Mouse (Mus musculus): Measurements from ENCODE around the gene Chd4. TPM values are rescaled to one million over a fixed set of nuclear protein-coding genes. Genes with fewer than 3 reads are reported as not detected.
"Not testable (repeated sequence)": the region's sequence is repeated elsewhere in the genome, so short reads cannot be mapped to it uniquely, and the experiment has no call there.

Chd4 gene
- 100 to 1,000 TPM; 160 to 164 TPM for total RNA-seq (2021)
- long read RNA-seq, experiment 1, full-length matches to known transcripts: 1 of 14 reads
- long read RNA-seq, experiment 1, partial matches to known transcripts: 11 of 14 reads
- long read RNA-seq, experiment 1, other reads (novel, unspliced or antisense): 2 of 14 reads
- long read RNA-seq, experiment 2, full-length matches to known transcripts: 3 of 28 reads
- long read RNA-seq, experiment 2, partial matches to known transcripts: 18 of 28 reads
- long read RNA-seq, experiment 2, other reads (novel, unspliced or antisense): 7 of 28 reads

DNA sequence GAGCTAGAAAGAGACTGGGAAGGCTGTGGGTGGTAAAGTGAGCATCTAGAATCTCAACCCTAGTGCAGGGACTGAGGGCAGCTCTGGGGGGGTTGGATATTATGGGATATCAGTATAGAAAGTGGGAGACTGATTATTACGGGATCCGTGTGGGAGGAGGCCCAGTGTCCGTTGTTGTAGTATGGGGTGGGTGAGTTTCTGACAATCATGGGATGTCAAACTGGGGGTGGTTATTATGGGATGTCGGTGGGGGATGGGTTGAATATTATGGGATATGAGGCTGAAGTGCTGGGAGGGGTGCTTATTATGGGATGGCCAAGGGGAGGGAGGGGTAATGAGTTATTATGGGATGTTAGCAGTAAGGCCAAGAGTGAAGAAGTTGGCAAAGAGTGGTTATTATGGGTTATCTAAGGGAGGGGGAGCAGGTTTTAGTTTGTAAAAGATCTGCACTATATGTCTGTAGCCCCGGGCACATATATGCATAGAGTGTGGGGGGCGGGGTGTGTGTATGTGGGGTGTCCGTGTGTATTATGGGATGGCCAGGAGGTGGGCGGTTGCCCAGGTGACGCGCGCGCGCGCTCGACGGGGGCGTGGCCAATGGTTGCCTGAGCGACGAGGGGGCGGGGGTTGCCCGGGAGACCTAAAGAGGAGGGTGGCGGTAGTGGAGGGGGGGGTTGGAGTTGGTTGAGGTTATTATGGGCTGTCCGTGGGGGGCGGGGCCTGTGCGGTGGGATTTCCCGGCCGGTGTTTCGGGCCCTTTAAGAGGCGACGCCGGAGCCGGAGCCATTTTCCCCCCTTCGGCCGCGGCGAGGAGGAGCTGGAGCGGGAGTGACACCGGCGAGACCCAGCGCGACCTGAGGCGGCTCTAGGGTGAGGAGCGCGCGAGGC is at the start of gene Chd4:
TSS of gene Chd4 (plus strand) at position 591 of the 888 bp plus-strand sequence.
- DNase-seq (ENCODE audit: low spot score in 2 of 2): peak; percentile 89 to 97

DNA sequence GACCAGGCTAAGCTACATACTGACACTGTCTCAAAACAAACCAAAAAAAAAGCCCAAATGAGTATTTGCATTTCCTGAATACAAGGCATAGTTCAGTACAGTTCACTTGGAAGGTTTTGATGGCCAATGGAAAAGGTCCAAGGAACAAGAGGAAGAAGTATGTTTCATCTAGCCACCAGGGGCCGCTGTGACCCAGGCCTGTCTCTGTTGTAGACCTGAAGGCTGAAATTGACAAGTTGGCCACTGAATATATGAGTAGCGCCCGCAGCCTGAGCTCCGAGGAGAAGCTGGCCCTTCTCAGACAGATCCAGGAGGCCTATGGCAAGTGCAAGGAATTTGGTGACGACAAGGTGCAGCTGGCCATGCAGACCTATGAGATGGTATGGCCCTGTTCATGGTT is 49.1 kb upstream of the Chd4 start:
- DNase-seq (ENCODE audit: low spot score in 2 of 2): peak; percentile 69 to 84

DNA sequence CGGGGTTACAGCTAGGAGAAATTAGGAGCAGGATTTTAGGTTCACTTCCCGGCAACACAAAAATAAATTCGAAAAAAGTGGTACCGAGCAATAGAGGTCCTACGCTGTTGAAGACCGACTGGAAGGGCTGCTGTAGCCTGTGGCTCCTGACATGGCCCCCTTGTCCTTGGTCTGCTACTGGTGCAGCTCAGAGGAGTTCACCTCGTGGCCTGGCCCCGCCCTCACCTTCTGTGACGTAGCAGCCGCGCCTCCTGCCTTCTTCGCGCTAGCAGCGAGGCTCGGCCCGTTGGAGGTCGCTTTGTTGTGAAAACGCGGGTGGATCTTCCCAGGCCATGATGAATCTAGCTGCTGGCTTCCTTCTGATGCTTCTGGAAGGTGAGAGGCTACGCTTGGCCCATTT is 46.1 kb upstream of the Chd4 start, which contains the start of gene Acrbp:
TSS of gene Acrbp (plus strand) at position 12 of the 400 bp plus-strand sequence.
- DNase-seq (ENCODE audit: low spot score in 2 of 2): no peak

DNA sequence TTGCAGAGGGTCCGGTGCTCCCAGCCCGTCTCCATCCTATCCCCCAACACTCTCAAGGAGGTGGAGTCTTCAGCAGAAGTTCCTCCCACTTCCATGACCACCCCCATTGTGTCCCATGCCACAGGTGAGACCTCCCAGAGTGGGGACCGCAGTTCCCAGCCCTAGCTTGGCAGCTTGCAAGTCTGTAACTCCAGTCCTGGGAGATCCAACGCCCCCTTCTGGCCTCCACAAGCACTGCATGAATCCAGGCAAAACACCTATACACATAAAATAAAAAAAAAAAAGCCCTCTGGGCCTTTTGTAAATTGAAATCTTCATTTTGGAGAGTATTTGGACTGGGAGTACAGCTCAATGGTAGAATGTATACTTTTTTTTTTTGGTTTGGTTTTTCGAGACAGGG is 44.5 kb upstream of the Chd4 start:
- DNase-seq (ENCODE audit: low spot score in 2 of 2): no peak

DNA sequence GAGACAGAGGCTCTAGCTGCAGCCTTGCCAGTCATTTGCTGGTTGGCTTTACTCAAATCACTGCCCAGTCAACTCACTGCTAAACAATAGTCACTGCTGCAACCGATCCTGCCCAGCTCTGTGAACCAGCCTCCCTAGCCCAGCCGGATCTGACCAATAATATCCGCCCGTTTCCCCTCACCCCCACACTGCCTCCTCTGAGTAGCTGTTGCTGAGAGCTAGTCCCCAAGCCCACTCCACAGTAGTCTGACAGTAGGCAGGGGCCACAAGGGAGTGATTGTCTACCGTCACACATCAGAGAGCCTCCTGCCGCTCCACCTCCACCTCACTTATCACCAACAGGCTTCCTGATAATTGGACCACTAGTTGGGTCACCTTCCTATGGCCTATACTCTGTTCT is 34.3 kb upstream of the Chd4 start:
- DNase-seq (ENCODE audit: low spot score in 2 of 2): no peak

DNA sequence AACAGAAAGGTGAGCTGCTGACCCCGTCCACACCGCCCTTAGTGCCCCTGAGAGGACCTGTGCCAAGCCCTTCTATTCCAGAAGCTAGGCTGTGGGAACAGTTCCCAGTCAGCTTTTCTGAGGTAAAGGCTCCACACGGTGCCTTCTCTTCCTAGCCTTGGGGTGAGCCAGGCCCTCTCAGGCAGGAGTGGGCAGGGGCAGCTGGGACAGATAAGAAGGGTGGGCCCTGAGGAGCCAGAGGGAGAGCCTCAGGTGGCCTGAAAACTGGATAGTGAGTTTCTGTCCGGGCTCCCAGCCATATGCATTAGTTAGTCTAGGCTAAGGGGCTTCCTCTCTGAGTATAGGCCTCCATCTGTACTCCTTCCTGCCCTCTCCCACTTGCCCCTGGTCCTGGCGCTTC is 33.3 kb upstream of the Chd4 start:
- DNase-seq (ENCODE audit: low spot score in 2 of 2): no peak

DNA sequence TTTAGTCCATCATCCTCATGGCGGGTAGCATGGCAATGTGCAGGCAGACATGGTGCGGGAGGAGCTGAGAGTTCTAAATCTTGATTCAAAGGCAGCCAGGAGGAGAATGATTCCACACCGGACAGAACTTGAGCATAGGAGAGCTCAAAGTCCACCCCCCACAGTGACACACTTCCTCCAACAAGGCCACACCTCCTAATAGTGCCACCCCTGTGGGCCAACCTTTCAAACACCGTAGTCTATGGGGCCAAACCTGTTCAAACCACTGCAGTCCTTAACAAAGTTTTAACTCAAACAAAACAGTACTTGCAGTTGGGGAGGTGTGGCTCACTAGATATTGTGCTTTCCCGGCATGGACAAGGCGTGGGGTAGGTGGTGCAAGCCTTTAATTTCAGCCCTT is 31.9 kb upstream of the Chd4 start:
- no peak for DNase-seq (ENCODE audit: low spot score in 2 of 2)

DNA sequence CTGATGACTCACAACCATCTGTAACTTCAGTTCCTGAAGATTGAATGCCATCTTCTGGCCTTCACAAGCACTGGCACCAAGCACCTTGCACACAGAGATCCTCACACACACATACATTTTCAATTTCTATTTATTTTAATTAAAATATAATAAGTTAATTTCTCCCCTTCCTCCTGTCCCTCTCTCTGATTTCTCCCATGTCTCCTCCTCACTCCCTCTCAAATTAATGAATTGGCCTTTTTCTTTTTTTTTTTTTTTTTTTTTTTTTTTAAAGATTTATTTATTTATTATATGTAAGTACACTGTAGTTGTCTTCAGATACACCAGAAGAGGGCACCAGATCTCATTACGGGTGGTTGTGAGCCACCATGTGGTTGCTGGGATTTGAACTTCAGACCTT is 30.6 kb upstream of the Chd4 start:
- DNase-seq (ENCODE audit: low spot score in 2 of 2): not testable (repeated sequence)

DNA sequence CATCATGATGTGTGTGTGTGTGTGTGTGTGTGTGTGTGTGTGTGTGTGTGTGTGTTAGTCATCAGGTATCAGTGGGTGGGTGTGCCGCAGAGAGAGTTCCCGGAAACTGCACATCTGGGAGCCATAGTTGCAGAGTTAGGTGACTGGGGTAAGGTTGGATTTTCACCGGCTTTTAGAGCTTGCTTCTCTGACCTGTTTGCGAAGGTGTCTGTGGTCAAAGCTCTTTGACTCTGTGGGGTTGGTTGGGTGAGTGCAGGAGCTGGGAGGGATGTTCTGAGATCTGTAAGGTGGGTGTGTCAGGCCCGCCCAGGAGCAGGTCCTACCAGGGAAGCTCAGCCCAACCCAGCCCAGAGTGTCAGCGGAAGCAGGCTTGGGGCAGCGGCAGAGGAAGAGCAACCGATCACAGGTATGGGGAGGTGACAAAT is 28.2 kb upstream of the Chd4 start, which contains the start of gene Lpar5:
TSS of gene Lpar5 (plus strand) at position 350 of the 425 bp plus-strand sequence.
- no peak for DNase-seq (ENCODE audit: low spot score in 2 of 2)

DNA sequence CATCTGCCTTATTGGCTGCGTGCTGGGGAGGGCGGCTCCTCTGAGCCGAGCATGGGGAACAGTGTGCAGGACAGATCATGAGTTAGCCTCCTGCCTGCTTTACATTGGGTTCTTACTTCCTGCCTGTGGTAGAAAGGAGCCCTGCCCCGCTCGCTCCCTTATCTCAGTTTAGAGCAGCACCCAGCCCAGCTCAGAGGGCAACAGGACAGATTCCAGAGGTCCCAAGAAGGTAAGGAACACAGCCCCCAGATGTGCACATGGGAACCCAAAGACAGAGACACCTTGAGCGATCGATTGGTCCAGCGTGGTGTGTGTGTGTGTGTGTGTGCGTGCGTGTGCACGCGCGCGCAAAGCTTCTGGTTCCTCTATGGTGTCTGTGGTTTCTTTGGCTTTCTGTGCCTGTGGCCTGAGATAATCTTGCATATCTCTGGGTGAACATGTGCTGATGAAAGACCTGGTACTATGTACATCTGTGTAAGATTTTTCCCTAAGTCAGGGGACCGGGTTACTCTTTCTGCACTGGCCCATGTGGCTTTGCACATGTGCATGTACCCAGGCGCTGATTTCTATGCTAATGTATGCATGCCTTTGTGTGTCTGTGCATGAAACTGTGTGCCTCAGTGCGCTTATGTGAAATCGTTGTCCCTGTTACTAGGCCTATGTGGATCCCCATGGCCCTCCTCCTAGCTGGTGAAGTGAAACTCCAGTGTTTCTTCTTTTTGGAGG is 24.4 kb upstream of the Chd4 start:
- no peak for DNase-seq (ENCODE audit: low spot score in 2 of 2)

DNA sequence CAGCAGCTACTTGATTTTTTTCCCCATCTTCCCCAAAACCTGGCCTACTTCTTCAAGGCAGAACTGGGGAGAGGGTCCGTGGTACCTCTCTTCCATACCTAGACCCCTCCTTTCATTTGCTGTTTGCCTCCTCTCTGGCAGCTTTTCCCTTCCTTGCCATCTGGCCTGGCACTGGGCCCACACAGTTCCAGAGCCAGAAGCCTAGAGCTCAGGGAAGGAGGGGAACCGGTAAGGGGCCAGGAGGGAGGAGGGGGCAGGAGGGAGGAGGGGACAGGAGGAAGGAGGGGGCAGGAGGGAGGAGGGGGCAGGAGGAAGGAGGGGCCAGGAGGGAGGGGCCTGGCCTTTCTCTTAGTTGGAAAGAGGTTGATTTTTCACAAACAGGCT is 23.9 kb upstream of the Chd4 start:
- peak in 1 of 2 experiments; percentile 45 for DNase-seq (ENCODE audit: low spot score in 2 of 2)

DNA sequence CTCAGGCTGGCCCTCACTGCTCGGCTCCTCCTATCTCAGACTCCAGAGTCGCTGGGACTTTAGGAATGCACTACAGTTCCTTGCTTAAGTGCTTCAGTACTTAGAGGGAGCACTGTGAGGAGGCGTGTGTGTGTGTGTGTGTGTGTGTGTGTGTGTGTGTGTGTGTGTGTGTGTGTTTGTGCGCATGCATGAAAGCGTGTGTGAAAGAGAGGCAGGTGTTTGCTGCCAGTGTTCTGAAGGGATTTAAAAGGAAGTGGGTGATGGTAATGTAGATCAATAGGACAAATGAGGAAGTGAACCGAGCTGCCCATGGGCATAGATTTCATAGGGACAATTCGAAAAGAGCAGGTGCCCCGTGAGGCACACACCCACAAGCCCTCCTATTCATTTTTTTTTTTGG is 22.0 kb upstream of the Chd4 start:
- no peak for DNase-seq (ENCODE audit: low spot score in 2 of 2)

DNA sequence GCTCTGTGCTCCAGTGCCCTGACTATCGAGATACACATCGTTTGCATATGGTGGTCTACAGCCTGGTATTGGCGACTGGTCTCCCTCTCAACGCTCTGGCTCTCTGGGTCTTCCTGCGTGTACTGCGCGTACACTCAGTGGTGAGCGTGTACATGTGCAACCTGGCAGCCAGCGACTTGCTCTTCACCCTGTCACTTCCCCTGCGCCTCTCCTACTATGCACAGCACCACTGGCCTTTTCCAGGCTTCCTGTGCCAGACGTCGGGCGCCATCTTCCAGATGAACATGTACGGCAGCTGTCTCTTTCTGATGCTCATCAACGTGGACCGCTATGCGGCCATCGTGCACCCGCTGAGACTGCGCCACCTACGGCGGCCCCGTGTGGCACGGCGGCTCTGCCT is 14.4 kb upstream of the Chd4 start:
- DNase-seq (ENCODE audit: low spot score in 2 of 2): no peak

DNA sequence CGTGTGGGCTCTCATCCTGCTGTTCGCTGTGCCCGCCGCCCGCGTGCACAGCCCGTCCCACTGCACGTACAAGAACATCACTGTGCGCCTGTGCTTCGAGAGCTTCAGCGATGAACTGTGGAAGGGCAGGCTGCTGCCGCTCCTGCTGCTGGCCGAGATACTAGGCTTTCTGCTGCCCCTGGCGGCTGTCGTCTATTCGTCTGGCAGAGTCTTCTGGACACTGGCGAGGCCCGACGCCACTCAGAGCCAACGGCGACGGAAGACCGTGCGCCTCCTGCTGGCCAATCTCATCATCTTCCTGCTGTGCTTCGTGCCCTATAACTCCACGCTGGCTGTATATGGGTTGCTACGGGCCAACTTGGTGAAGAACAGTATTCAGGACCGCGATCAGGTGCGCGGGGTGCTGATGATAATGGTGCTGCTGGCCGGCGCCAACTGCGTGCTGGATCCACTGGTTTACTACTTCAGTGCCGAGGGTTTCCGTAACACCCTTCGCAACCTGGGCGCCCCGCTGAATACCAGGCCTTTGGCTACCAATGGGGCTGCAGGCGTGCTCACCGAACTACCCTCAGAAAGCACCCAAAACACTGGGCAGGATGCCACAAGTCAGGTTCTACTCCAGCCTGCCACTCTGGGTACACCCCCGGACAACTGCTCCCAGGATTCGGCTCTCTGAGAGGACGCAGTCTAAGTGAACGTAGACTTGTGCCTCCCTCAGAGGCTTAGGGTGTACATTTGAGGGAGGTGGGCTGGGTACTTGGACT is 13.8 kb upstream of the Chd4 start:
- peak; percentile 83 to 93 for DNase-seq (ENCODE audit: low spot score in 2 of 2)

DNA sequence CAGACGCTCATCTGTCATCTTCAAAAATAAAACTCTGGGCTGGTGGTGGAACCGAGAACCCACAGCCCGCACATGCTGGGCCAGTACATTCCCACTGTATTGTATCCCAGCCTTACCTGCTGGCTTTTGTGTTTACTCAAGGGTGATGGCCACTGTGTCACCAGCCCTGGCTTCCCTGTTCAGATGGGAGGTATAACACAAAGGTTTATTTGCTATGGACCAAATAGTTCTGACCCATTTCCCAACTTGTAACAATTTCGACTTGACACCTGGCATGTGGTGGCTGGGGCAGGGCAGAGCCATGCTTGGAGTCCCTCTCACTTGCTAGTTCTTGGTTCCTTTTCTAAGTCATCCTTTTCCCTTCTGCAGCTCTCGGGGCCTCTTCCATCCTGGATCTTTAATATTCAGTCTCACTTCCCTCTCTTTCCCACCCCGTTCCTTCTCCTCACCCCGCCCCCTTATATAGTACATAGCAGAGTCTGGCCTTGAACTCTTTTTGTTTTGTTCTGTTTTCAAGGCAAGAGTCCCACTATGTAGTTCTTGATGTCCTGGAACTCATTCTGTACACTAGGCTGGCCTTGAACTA is 12.9 kb upstream of the Chd4 start:
- DNase-seq (ENCODE audit: low spot score in 2 of 2): no peak

DNA sequence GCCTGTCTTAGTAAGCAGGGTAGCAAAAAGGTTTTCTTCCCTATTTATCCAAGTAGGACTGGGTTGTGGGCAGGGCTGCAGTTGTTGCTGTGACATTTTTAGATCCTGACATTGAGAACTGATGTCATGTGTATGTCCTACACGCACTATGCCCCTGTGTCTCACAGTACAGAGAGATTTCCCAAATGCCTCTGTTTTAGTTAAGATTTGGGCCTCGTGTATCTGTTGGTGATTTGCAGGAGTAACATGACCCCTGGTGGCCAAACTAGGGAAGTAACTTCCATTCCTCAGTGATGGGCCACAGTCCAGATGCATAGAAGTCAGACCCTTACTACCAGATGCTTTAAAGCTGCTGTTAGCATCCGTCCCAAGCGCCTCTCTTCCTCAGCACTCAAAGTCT is 11.4 kb upstream of the Chd4 start:
- peak in 1 of 2 experiments; percentile 56 for DNase-seq (ENCODE audit: low spot score in 2 of 2)

DNA sequence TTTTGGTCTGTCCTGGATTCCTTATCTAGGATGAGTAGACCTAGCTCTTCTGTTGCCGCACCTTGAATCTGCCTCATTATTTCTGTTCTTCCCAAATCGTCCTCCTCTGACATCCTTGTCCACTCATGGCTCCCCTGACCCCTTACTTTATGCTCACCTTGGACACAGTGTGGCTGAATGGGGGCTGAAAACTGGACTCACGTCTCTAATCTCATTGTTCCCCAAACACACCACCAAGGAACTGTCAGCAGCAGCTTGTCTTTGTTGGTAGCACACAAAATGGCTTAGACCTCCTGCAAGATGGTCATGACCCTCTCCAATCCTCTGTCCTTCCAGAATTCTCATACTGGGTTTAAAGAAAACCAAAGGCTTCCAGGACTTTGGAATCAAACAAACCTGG is 7.8 kb upstream of the Chd4 start:
- no peak for DNase-seq (ENCODE audit: low spot score in 2 of 2)

DNA sequence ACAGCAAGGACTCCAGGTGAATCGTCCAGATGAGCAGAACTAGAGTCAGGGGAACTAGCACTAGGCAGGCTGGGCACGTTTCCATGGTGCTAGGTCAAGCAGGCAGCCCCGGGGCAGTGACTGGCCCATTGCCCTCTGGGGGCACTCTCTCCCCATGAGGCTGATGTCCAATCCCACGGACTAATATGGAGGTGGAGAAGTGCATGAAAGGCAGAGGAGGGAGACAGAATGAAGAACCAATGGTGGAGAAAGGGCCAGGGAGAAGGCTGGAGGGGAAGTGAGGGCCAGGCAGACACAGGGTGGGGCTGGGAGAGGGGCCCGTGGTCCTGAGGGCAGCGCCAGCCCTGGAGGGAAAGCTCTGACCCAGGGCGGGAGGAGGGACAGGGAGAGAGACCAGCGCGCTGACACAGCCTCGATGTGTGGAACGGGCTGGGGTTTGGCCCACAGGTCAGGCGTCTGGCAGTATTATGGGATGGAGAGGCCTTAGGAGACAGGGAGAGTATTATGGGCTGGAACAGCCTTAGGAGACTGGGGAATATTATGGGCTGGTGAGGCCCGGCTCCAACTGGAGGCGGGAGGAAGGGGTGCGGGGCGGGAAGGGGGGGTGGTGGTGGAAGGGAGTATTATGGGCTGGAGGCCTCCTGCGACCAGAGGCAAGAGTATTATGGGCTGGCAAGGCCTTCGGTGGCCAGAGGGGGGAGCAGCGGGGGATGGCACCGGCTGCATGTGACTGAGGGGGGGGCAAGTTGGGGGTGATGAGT is 7.0 kb upstream of the Chd4 start:
- DNase-seq (ENCODE audit: low spot score in 2 of 2): peak; percentile 67 to 80

DNA sequence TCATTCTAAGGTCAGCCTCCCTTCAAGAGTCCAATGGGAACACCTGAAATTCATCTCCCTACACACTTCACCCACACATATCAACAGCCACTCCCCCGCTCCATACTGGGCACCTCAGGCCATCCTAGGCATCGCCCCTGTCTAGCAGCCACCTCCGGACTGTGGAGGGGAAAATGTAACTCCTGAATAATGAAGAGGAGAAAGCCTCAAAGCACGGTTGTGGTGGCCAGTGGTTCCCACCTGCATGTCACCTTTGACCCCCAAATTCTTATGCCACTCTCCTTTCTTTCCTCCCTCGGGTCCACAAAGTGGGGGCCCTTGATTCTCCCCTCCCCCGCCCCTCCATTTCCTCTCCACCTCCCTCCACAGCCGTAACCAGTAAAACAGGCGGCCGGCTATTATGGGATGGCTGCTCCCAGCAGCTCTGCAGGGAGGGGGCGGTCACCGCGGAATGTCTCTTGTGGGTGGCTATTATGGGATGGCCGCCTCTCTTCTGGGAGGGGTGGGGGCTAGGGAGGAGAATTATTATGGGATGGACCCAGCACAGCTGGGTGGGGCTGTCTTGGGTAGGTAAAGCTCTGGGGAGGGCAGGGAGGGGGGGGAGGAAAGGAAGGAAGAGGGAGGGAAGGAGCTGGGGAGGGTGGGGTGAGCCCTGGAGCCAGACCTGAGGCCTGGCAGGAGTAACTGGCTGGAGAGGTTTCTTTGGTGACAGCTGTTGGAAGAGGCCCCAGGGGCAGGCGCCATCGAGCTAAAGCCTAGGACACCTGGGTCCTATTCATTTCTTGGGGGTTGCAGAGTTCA is 6.1 kb upstream of the Chd4 start:
- DNase-seq (ENCODE audit: low spot score in 2 of 2): peak; percentile 53 to 79

All from gastrocnemius, postnatal 4 days (tissue).